9 mouse cellular contexts compared by ENCODE assay signal in genomic region chr3:36065166-36065565, GRCm38 (mm10). TPM values are rescaled to one million over a fixed set of nuclear protein-coding genes. Genes with fewer than 3 reads are reported as not detected.
DNase-seq lines count a peak whose midpoint lies in the region; ATAC-seq lines count a peak whose summit lies in the region.
"Had no signal": no experiment of that assay in that cellular context is flagged by ENCODE, and none has a peak within 500 bp of the region (broad histone marks: within the 10 kb centered on the region; RNA-seq: fewer than 3 reads in every experiment).

No protein-coding gene starts in this region.

- no peaks in the 10 kb centered on the region for H3K9me3 ChIP-seq in erythroblast, embryonic 14.5 days (ENCODE audit: control insufficient read depth, low read length)
- no peaks in the 10 kb centered on the region for H3K9me3 ChIP-seq in forebrain, embryonic 11.5 days (ENCODE audit: control insufficient read depth, low read length)
- no peaks in the 10 kb centered on the region for H3K9me3 ChIP-seq in limb, embryonic 15.5 days

- H3K27ac ChIP-seq in forebrain, embryonic 11.5 days (ENCODE audit: low read depth, low read length), result no peak overlapping the region
- H3K27ac ChIP-seq in limb, embryonic 15.5 days, result no peak overlapping the region

- peak overlapping the region; percentile 58 for H3K4me2 ChIP-seq in forebrain, embryonic 11.5 days (ENCODE audit: low read depth, low read length, severe bottlenecking)
- peak overlapping the region; percentile 70 for H3K4me2 ChIP-seq in limb, embryonic 15.5 days

- H3K36me3 ChIP-seq in erythroblast, embryonic 14.5 days (ENCODE audit: control insufficient read depth), result peaks cover 8% of the 10 kb centered on the region
- no peaks in the 10 kb centered on the region for H3K36me3 ChIP-seq in forebrain, embryonic 11.5 days (ENCODE audit: control insufficient read depth, insufficient read depth, low read length)
- peaks cover 9% of the 10 kb centered on the region for H3K36me3 ChIP-seq in limb, embryonic 15.5 days

- H3K4me3 ChIP-seq in erythroblast, embryonic 14.5 days (replicated peaks), result peak overlapping the region; percentile 77
- peak overlapping the region; percentile 90 for H3K4me3 ChIP-seq in forebrain, embryonic 11.5 days (ENCODE audit: low read depth, low read length)
- H3K4me3 ChIP-seq in limb, embryonic 15.5 days, result peak overlapping the region; percentile 85

- 94% methylated on average over 2 of the region's 2 CpGs for WGBS in forebrain, embryonic 11.5 days
- 93% methylated on average over 2 of the region's 2 CpGs for WGBS in limb, embryonic 15.5 days

- peak; percentile 44 for DNase-seq in 3T3-L1 (ENCODE audit: low read depth, low spot score)
- DNase-seq in forebrain, embryonic 11.5 days (ENCODE audit: low spot score), result no peak
- no peak for DNase-seq in natural killer cell, adult 2 months (ENCODE audit: low spot score in 2 of 2)
- DNase-seq in kidney, postnatal 14 days, result no peak
- DNase-seq in urinary bladder, postnatal 10 days (ENCODE audit: low spot score), result no peak

- H3K9ac ChIP-seq in forebrain, embryonic 11.5 days (ENCODE audit: low read length), result no peak overlapping the region
- H3K9ac ChIP-seq in limb, embryonic 15.5 days, result no peak overlapping the region

- H3K27me3 ChIP-seq in erythroblast, embryonic 14.5 days (ENCODE audit: control insufficient read depth), result peaks cover 4% of the 10 kb centered on the region
- no peaks in the 10 kb centered on the region for H3K27me3 ChIP-seq in forebrain, embryonic 11.5 days (ENCODE audit: control insufficient read depth, insufficient read depth, low read length)
- peaks cover 18% of the 10 kb centered on the region; the same call in 1 of the 2 replicates for H3K27me3 ChIP-seq in limb, embryonic 15.5 days

- no peak for ATAC-seq in erythroblast, adult 5-6 weeks (replicated peaks; ENCODE audit: low FRiP score, poor library complexity, severe bottlenecking)
- ATAC-seq in forebrain, embryonic 11.5 days (replicated peaks; ENCODE audit: low FRiP score), result no peak
- no peak for ATAC-seq in limb, embryonic 15.5 days (ENCODE audit: insufficient number of reproducible peaks, low FRiP score, low TSS enrichment, low read depth)

- peaks cover 25% of the 10 kb centered on the region for H3K4me1 ChIP-seq in erythroblast, embryonic 14.5 days (ENCODE audit: control insufficient read depth)
- peaks cover 4% of the 10 kb centered on the region for H3K4me1 ChIP-seq in forebrain, embryonic 11.5 days (replicated peaks; ENCODE audit: control insufficient read depth, insufficient read depth, low read length)
- H3K4me1 ChIP-seq in limb, embryonic 15.5 days, result peaks cover 12% of the 10 kb centered on the region

RNA-seq across cellular contexts. Expression of gene Acad9, which starts 0.6 kb away (rescaled TPM):
- 0.24 and 0.29 TPM in 2 replicates for polyA plus RNA-seq in erythroblast, embryonic 14.5 days (2012)
- total RNA-seq in erythroblast, adult 5-6 weeks (2015; ENCODE audit: low replicate concordance), result 4.2 TPM in 2 replicates
- total RNA-seq in erythroblast, adult 5-6 weeks (2017; ENCODE audit: low replicate concordance), result 5.0 and 14.8 TPM in 2 replicates
- polyA plus RNA-seq in forebrain, embryonic 11.5 days (2014; fragmentation: Nextera tagmentation; extraction: Ambion mirVana), result 88.9 and 93.1 TPM in 2 replicates
- polyA plus RNA-seq in limb, embryonic 15.5 days (2015; fragmentation: Nextera tagmentation; extraction: Ambion mirVana), result 137 and 143 TPM in 2 replicates

RNA-seq across cellular contexts. Expression of gene Ccdc144b, which starts 11.8 kb away (rescaled TPM):
- 0.01 TPM in 1 of 2 replicates, not detected in the other for polyA plus RNA-seq in erythroblast, embryonic 14.5 days (2012)
- not detected in 2 replicates for total RNA-seq in erythroblast, adult 5-6 weeks (2015; ENCODE audit: low replicate concordance)
- total RNA-seq in erythroblast, adult 5-6 weeks (2017; ENCODE audit: low replicate concordance), result 0.26 and 1.1 TPM in 2 replicates
- polyA plus RNA-seq in forebrain, embryonic 11.5 days (2014; fragmentation: Nextera tagmentation; extraction: Ambion mirVana), result not detected in 2 replicates
- polyA plus RNA-seq in limb, embryonic 15.5 days (2015; fragmentation: Nextera tagmentation; extraction: Ambion mirVana), result not detected in 2 replicates
- total RNA-seq: left cerebral cortex, postnatal 36 days had no signal

Comparison
In these comparisons a context has a peak if more than half of its experiments do, and no peak if none do; other contexts are left out.
1. RNA of gene Acad9, which starts 0.6 kb away (polyA plus RNA-seq): 137 to 143 TPM in limb, embryonic 15.5 days and 88.9 to 93.1 TPM in forebrain, embryonic 11.5 days; 0.24 to 0.29 TPM in erythroblast, embryonic 14.5 days; every median in the first group is over 10 times any median in the second.
2. Peak in every context shown above with its lines, with median percentiles within 50 percentile points of each other: H3K4me3 ChIP-seq.